Comparison of ENCODE assay signal across 8 mouse cellular contexts in genomic region chr5:92954323-92954722, GRCm38 (mm10).
DNase-seq lines count a peak whose midpoint lies in the region; ATAC-seq and TF ChIP-seq lines count a peak whose summit lies in the region.

No protein-coding gene starts in this region.

- no peak for TF ChIP-seq POLR2A in cortical plate, adult 2 months (IDR thresholded peaks at IDR 0.05; ENCODE audit: extremely low read depth, insufficient read depth, low read length)

- no peak overlapping the region for H3K4me3 ChIP-seq in liver, embryonic 12.5 days
- no peak overlapping the region for H3K4me3 ChIP-seq in cortical plate, adult 2 months (ENCODE audit: insufficient read depth, low read length)
- no peak overlapping the region for H3K4me3 ChIP-seq in intestine, embryonic 14.5 days (ENCODE audit: low read depth, low read length)
- H3K4me3 ChIP-seq in midbrain, embryonic 11.5 days (ENCODE audit: low read depth, low read length), result no peak overlapping the region

- H3K4me2 ChIP-seq in liver, embryonic 12.5 days, result no peak overlapping the region
- H3K4me2 ChIP-seq in intestine, embryonic 14.5 days (ENCODE audit: low read length), result no peak overlapping the region
- no peak overlapping the region for H3K4me2 ChIP-seq in midbrain, embryonic 11.5 days

- H3K27ac ChIP-seq in liver, embryonic 12.5 days, result no peak overlapping the region
- no peak overlapping the region for H3K27ac ChIP-seq in cortical plate, adult 2 months (ENCODE audit: insufficient read depth, low read length)
- no peak overlapping the region for H3K27ac ChIP-seq in intestine, embryonic 14.5 days (ENCODE audit: low read depth)
- H3K27ac ChIP-seq in midbrain, embryonic 11.5 days (ENCODE audit: low read depth, low read length), result no peak overlapping the region

- intact Hi-C loops in gastrocnemius, postnatal 14 days (cut with DNase I; ENCODE audit: low total_unique reads), result loop anchor here (10.0 kb wide), 1 partner anchor 270 kb away; the partner anchor contains the start of gene Shroom3

- no peak overlapping the region for H3K9ac ChIP-seq in liver, embryonic 12.5 days
- H3K9ac ChIP-seq in intestine, embryonic 14.5 days (ENCODE audit: low read length), result no peak overlapping the region
- H3K9ac ChIP-seq in midbrain, embryonic 11.5 days (ENCODE audit: low read length), result no peak overlapping the region

- DNase-seq in liver, result peak; percentile 57
- peak; percentile 70 for DNase-seq in gastrocnemius, postnatal 14 days
- peak; percentile 83 for DNase-seq in intestine, embryonic 14.5 days (ENCODE audit: low spot score)
- peak; percentile 86 to 87 for DNase-seq in left cerebral cortex, adult 18-20 months (ENCODE audit: low spot score in 2 of 2)
- DNase-seq in midbrain, embryonic 11.5 days (ENCODE audit: low spot score, missing footprints), result peak; percentile 94
- peak; percentile 21 for DNase-seq in splenic B cell, adult 2 months (ENCODE audit: low read depth, low spot score)

- peak; percentile 83 for TF ChIP-seq CTCF in cortical plate, adult 2 months (IDR thresholded peaks at IDR 0.05; ENCODE audit: extremely low read depth, insufficient read depth, low read length)

- no peaks in the 10 kb centered on the region for H3K36me3 ChIP-seq in liver, embryonic 12.5 days
- peaks cover 80% of the 10 kb centered on the region for H3K36me3 ChIP-seq in intestine, embryonic 14.5 days (ENCODE audit: control insufficient read depth, insufficient read depth, low read length)
- peaks cover 23% of the 10 kb centered on the region for H3K36me3 ChIP-seq in midbrain, embryonic 11.5 days (ENCODE audit: control insufficient read depth, insufficient read depth, low read length)
- no peaks in the 10 kb centered on the region for H3K36me3 ChIP-seq in splenic B cell, adult 2 months (ENCODE audit: control insufficient read depth, insufficient read depth, low read length, poor library complexity, severe bottlenecking)

- ATAC-seq in liver, embryonic 12.5 days, result no peak
- ATAC-seq in intestine, embryonic 14.5 days (replicated peaks; ENCODE audit: low FRiP score, low TSS enrichment, low read depth), result no peak; the same call in 1 of the 2 replicates
- ATAC-seq in midbrain, embryonic 11.5 days (ENCODE audit: low FRiP score), result peak; percentile 39

- H3K9me3 ChIP-seq in liver, embryonic 12.5 days (replicated peaks), result no peaks in the 10 kb centered on the region
- H3K9me3 ChIP-seq in intestine, embryonic 14.5 days (ENCODE audit: control insufficient read depth, low read length), result no peaks in the 10 kb centered on the region
- no peaks in the 10 kb centered on the region for H3K9me3 ChIP-seq in midbrain, embryonic 11.5 days (ENCODE audit: control insufficient read depth, low read length)

- H3K27me3 ChIP-seq in liver, embryonic 12.5 days (replicated peaks), result no peaks in the 10 kb centered on the region
- H3K27me3 ChIP-seq in intestine, embryonic 14.5 days (replicated peaks; ENCODE audit: control insufficient read depth, insufficient read depth, low read length), result no peaks in the 10 kb centered on the region
- no peaks in the 10 kb centered on the region for H3K27me3 ChIP-seq in midbrain, embryonic 11.5 days (ENCODE audit: control insufficient read depth, insufficient read depth, low read length)
- no peaks in the 10 kb centered on the region for H3K27me3 ChIP-seq in splenic B cell, adult 2 months (ENCODE audit: control insufficient read depth, insufficient read depth, low read length, poor library complexity, severe bottlenecking)

- 21% methylated on average over 10 of the region's 10 CpGs for WGBS in liver, embryonic 12.5 days (ENCODE audit: insufficient replicate concordance)
- WGBS in intestine, embryonic 14.5 days, result 33% methylated on average over 10 of the region's 10 CpGs
- 38% methylated on average over 10 of the region's 10 CpGs for WGBS in midbrain, embryonic 11.5 days

- no peaks in the 10 kb centered on the region for H3K4me1 ChIP-seq in liver, embryonic 12.5 days
- H3K4me1 ChIP-seq in cortical plate, adult 2 months (ENCODE audit: control insufficient read depth, insufficient read depth, low read length), result peaks cover 2% of the 10 kb centered on the region
- H3K4me1 ChIP-seq in intestine, embryonic 14.5 days (replicated peaks; ENCODE audit: control insufficient read depth, insufficient read depth, low read length), result no peaks in the 10 kb centered on the region; the same call in 1 of the 2 replicates
- H3K4me1 ChIP-seq in midbrain, embryonic 11.5 days (ENCODE audit: control insufficient read depth, insufficient read depth, low read length), result no peaks in the 10 kb centered on the region

Comparison
In these comparisons a context has a peak if more than half of its experiments do, and no peak if none do; other contexts are left out.
1. DNase-seq: peak in every context shown above with its lines; median percentile 94 in midbrain, embryonic 11.5 days; 86 in left cerebral cortex, adult 18-20 months; 83 in intestine, embryonic 14.5 days; 70 in gastrocnemius, postnatal 14 days; 57 in liver; 21 in splenic B cell, adult 2 months.